Mouse (Mus musculus): ENCODE measurements around the gene Olfr304.
"Not testable (repeated sequence)": the region's sequence is repeated elsewhere in the genome, so short reads cannot be mapped to it uniquely, and the experiment has no call there.

Gene Olfr304

GRCm38 (mm10) chr7:86386558-86386957, at the start of gene Olfr304:
Gene Olfr304, minus strand, starts transcription at chr7:86386658.
- DNase-seq: no peak

- no peak for DNase-seq
Observed at GRCm38 (mm10) chr7:86403546-86403945, 17.1 kb upstream of the Olfr304 start, which contains the start of gene Olfr301. Gene Olfr301, plus strand, starts transcription at chr7:86403846.

GRCm38 (mm10) chr7:86397689-86398088, 11.2 kb upstream of the Olfr304 start, which contains the start of gene Olfr303:
Gene Olfr303, minus strand, starts transcription at chr7:86397789.
- no peak for DNase-seq

- no peak for DNase-seq
Observed at GRCm38 (mm10) chr7:86385769-86386168, 689 bp downstream of the Olfr304 start.

DNA sequence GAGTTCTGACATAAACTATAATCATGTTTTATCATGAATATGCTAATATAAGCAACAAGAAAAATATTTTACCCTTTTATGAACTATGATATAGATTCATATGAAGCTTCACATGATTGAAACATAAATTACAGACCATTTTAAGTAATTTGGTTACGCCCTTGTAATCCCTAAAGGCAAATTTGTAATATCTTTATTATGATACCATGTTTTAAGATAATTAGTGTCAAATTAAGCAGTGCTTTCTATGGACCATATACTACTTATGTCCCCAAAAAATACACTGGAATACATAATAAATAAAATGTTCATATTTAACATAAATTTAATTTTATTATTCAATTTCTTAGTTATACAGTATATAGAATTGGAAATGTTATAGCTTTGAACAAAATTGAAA, 19.6 kb downstream of the Olfr304 start, which contains the start of gene Olfr305:
Olfr305 (minus strand) TSS at position 101 of the 400 bp plus-strand sequence.
- no peak for DNase-seq

GRCm38 (mm10) chr7:86346296-86346695, 40.2 kb downstream of the Olfr304 start:
- not testable (repeated sequence) for DNase-seq

- DNase-seq: no peak
Observed at GRCm38 (mm10) chr7:86344253-86344652, 42.2 kb downstream of the Olfr304 start.

DNA sequence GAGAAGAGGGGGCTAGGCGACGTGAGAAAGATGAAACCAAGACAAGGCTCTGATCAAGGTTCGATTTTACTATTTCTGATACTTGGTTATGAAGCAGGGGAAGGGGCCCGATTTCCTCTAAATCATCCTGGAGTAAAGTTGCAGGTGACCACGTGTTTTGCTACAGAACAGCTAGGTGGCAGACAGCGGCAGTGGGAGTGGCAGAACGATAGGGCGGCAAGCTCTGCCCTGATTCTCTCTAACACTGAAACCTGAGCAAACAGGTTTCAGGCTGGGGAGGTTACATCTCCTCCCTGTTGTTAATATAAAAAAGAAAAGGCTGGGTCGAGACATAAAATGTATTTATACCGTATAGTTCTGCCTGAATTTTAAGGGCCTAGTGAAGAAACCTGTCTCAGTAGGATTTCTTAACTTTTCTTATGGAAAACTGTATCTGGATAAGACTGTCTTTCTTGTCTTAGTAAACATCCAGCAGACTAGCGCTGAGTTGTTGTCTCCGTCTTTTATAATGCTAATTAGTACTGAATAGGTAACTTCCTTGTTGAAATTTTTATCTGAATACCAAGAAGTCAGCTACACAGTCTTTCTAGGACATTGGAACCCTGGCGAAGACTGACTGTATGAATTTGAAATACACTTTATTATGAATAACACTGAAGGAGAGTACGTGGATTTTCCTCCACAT, 43.4 kb downstream of the Olfr304 start:
- no peak for DNase-seq

DNA sequence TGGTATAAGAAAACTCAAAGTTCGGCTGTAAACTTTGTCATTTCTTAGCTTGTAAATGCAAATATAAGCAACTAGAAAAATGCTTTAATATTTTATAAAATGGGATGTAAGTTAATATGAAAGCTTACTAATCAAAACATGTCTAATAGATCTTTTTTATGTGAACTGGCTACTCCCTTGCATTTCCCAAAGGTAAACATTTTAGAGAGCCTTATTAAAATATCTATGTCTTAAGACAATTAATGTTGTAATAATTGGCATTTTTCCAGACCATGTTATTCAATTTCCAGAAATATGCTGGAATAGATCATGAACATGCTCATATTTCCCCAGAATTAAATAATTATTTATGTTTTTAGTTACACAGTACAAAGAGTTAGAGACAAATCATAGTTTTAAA, 49.0 kb downstream of the Olfr304 start, which contains the start of gene Olfr307:
Olfr307 (minus strand) TSS at position 101 of the 400 bp plus-strand sequence.
- no peak for DNase-seq
